Mouse (Mus musculus) liver, adult 2 months (tissue): Measurements from ENCODE around the gene Ccdc183. TPM values are rescaled to one million over a fixed set of nuclear protein-coding genes. Genes with fewer than 3 reads are reported as not detected.

ENCODE experiments used
- DNase-seq: peaks from one replicate; pipeline ENCODE4 v3.0.0-alpha.2; 2011; ENCODE audit warnings: low read depth, low spot score; ENCODE audit errors: extremely low read depth
- H3K27ac ChIP-seq: fragments of 200-500 bp; replicated peaks from 2 replicates; pipeline ENCODE4 v1.5.1; 2012; ENCODE audit warnings: low read depth, mild to moderate bottlenecking, control low read depth, inconsistent platforms, low read length; ENCODE audit not compliant: insufficient read depth
- H3K27me3 ChIP-seq: fragments of 200-500 bp; 2 replicates; pipeline ENCODE4 v1.6.1; 2012; ENCODE audit warnings: mild to moderate bottlenecking, moderate library complexity, low read length, inconsistent platforms; ENCODE audit not compliant: control insufficient read depth, insufficient read depth
- H3K36me3 ChIP-seq: fragments of 200-500 bp; 2 replicates; pipeline ENCODE4 v1.6.1; 2012; ENCODE audit warnings: low read length, inconsistent platforms; ENCODE audit not compliant: control insufficient read depth, insufficient read depth
- H3K4me1 ChIP-seq: fragments of 200-500 bp; 2 replicates; pipeline ENCODE4 v1.6.1; 2011; ENCODE audit warnings: low read length; ENCODE audit not compliant: control insufficient read depth, insufficient read depth
- H3K4me3 ChIP-seq: fragments of 200-500 bp; 2 replicates; pipeline ENCODE4 v1.5.1; 2011; ENCODE audit warnings: low read depth, mild to moderate bottlenecking, control low read depth, low read length, moderate library complexity; ENCODE audit not compliant: insufficient read depth
- H3K79me2 ChIP-seq: fragments of 200-500 bp; 2 replicates; pipeline ENCODE4 v1.6.1; 2012; ENCODE audit warnings: inconsistent platforms, mild to moderate bottlenecking, low read length, moderate library complexity; ENCODE audit not compliant: control insufficient read depth, insufficient read depth
- H3K9ac ChIP-seq: fragments of 200-500 bp; 2 replicates; pipeline ENCODE4 v1.6.1; 2012; ENCODE audit warnings: low read depth, mild to moderate bottlenecking, control low read depth, inconsistent platforms, low read length
- CTCF ChIP-seq: fragments of 200-500 bp; IDR thresholded peaks from 2 replicates; pipeline ENCODE4 v1.5.1; 2011; ENCODE audit warnings: low read depth, low read length, control low read depth
- POLR2A ChIP-seq: fragments of 200-500 bp; IDR thresholded peaks from 2 replicates; pipeline ENCODE4 v1.6.1; 2011; ENCODE audit warnings: low read length, control low read depth; ENCODE audit not compliant: insufficient read depth; ENCODE audit errors: extremely low read depth
- WGBS: fragments of 180-500 bp; shearing (Covaris S2); methylation state at CpG from one replicate; pipeline ENCODE4 v1.1.7; 2018; 5-methylcytosine and 5-hydroxymethylcytosine counted together
- polyA plus RNA-seq: library from polyadenylated mRNA; depleted of rRNA; stranded (reverse); fragments of >200 nt; gene quantifications from 2 replicates; pipeline ENCODE4 v1.2.3, GENCODE M21; 2012; rRNA removed
- total RNA-seq: library from RNA; depleted of rRNA; stranded (reverse); fragments of >200 nt; gene quantifications from 2 replicates; pipeline ENCODE4 v1.2.3, GENCODE M21; 2014; rRNA removed

Ccdc183 gene
- total and polyA plus RNA-seq, 2 experiments = under 0.01 to 0.06 TPM

GRCm38 (mm10) chr2:25560551-25560950, 56.9 kb downstream of the Ccdc183 start:
- TF ChIP-seq CTCF = no peak
- TF ChIP-seq POLR2A = no peak
- peaks cover 10% of the 10 kb centered on the region for H3K4me1 ChIP-seq
- peaks cover 19% of the 10 kb centered on the region for H3K79me2 ChIP-seq
- H3K27me3 ChIP-seq = no peaks in the 10 kb centered on the region
- no peak for DNase-seq
- WGBS = 91% methylated on average over 8 of the region's 8 CpGs
- H3K4me3 ChIP-seq = no peak overlapping the region
- H3K36me3 ChIP-seq = peaks cover 35% of the 10 kb centered on the region
- no peak overlapping the region for H3K9ac ChIP-seq
- no peak overlapping the region for H3K27ac ChIP-seq

- DNase-seq = peak; percentile 83
- peaks cover 19% of the 10 kb centered on the region for H3K79me2 ChIP-seq
- WGBS = 14% methylated on average over 6 of the region's 6 CpGs
- H3K36me3 ChIP-seq = peaks cover 35% of the 10 kb centered on the region
- H3K4me1 ChIP-seq = peaks cover 10% of the 10 kb centered on the region
- no peaks in the 10 kb centered on the region for H3K27me3 ChIP-seq
- peak overlapping the region; percentile 93 for H3K9ac ChIP-seq
- peak overlapping the region; percentile 70 for H3K4me3 ChIP-seq
- peak overlapping the region; percentile 94 for H3K27ac ChIP-seq
- TF ChIP-seq CTCF = no peak
- TF ChIP-seq POLR2A = no peak
Measured at GRCm38 (mm10) chr2:25558774-25559173, 58.7 kb downstream of the Ccdc183 start.

Other genes with a start within 250 kb of the Ccdc183 start
Only the 30 nearest of the 33 such genes appear.
- 0.87 and 0.92 TPM in 2 replicates for gene Entpd2, start 221.8 kb downstream of the Ccdc183 start, total RNA-seq
- gene Entpd2, start 221.8 kb downstream of the Ccdc183 start, polyA plus RNA-seq = 5.6 and 9.7 TPM in 2 replicates
- 1.7 and 3.6 TPM in 2 replicates for gene Npdc1, start 218.3 kb downstream of the Ccdc183 start, total RNA-seq
- gene Npdc1, start 218.3 kb downstream of the Ccdc183 start, polyA plus RNA-seq = 8.4 and 8.9 TPM in 2 replicates
- 0.13 TPM in 1 of 2 replicates, not detected in the other for gene Fut7, start 194.4 kb downstream of the Ccdc183 start, total RNA-seq
- 0.07 and 0.21 TPM in 2 replicates for gene Fut7, start 194.4 kb downstream of the Ccdc183 start, polyA plus RNA-seq
- gene Abca2, start 189.0 kb downstream of the Ccdc183 start, total RNA-seq = 11.1 and 13.4 TPM in 2 replicates
- gene Abca2, start 189.0 kb downstream of the Ccdc183 start, polyA plus RNA-seq = 40.9 and 48.7 TPM in 2 replicates
- gene Clic3, start 160.8 kb downstream of the Ccdc183 start, total RNA-seq = 0.18 and 0.54 TPM in 2 replicates
- 6.2 and 9.2 TPM in 2 replicates for gene Clic3, start 160.8 kb downstream of the Ccdc183 start, polyA plus RNA-seq
- gene Paxx, start 156.6 kb downstream of the Ccdc183 start, total RNA-seq = 30.6 and 36.8 TPM in 2 replicates
- gene Paxx, start 156.6 kb downstream of the Ccdc183 start, polyA plus RNA-seq = 173 and 181 TPM in 2 replicates
- gene Ptgds, start 147.6 kb downstream of the Ccdc183 start, total RNA-seq = 7.7 and 8.9 TPM in 2 replicates
- 18.7 and 40.2 TPM in 2 replicates for gene Ptgds, start 147.6 kb downstream of the Ccdc183 start, polyA plus RNA-seq
- 0.40 TPM in 1 of 2 replicates, not detected in the other for gene Lcn12, start 123.8 kb downstream of the Ccdc183 start, total RNA-seq
- 0.25 and 0.27 TPM in 2 replicates for gene Lcn12, start 123.8 kb downstream of the Ccdc183 start, polyA plus RNA-seq
- gene Fbxw5, start 116.9 kb downstream of the Ccdc183 start, total RNA-seq = 18.6 and 24.0 TPM in 2 replicates
- 18.8 and 19.4 TPM in 2 replicates for gene Fbxw5, start 116.9 kb downstream of the Ccdc183 start, polyA plus RNA-seq
- 589 and 721 TPM in 2 replicates for gene C8g, start 116.0 kb downstream of the Ccdc183 start, total RNA-seq
- gene C8g, start 116.0 kb downstream of the Ccdc183 start, polyA plus RNA-seq = 881 and 939 TPM in 2 replicates
- 4.0 and 5.2 TPM in 2 replicates for gene Traf2, start 70.7 kb downstream of the Ccdc183 start, total RNA-seq
- gene Traf2, start 70.7 kb downstream of the Ccdc183 start, polyA plus RNA-seq = 7.0 and 9.9 TPM in 2 replicates
- 206 and 247 TPM in 2 replicates for gene Edf1, start 59.8 kb downstream of the Ccdc183 start, total RNA-seq
- 153 and 186 TPM in 2 replicates for gene Edf1, start 59.8 kb downstream of the Ccdc183 start, polyA plus RNA-seq
- gene Mamdc4, start 42.8 kb downstream of the Ccdc183 start, total RNA-seq = 7.5 and 7.8 TPM in 2 replicates
- 1.5 and 2.0 TPM in 2 replicates for gene Mamdc4, start 42.8 kb downstream of the Ccdc183 start, polyA plus RNA-seq
- 6.7 and 8.2 TPM in 2 replicates for gene Phpt1, start 42.5 kb downstream of the Ccdc183 start, total RNA-seq
- 38.3 and 39.4 TPM in 2 replicates for gene Phpt1, start 42.5 kb downstream of the Ccdc183 start, polyA plus RNA-seq
- not detected in 2 replicates for gene Ajm1, start 35.9 kb downstream of the Ccdc183 start, total RNA-seq
- gene Ajm1, start 35.9 kb downstream of the Ccdc183 start, polyA plus RNA-seq = 0.06 and 0.07 TPM in 2 replicates
- gene Rabl6, start 9.2 kb downstream of the Ccdc183 start, total RNA-seq = 11.7 and 15.4 TPM in 2 replicates
- gene Rabl6, start 9.2 kb downstream of the Ccdc183 start, polyA plus RNA-seq = 20.6 and 29.6 TPM in 2 replicates
- 40.0 and 40.9 TPM in 2 replicates for gene Tmem141, start 4.3 kb upstream of the Ccdc183 start, total RNA-seq
- 28.5 and 30.9 TPM in 2 replicates for gene Tmem141, start 4.3 kb upstream of the Ccdc183 start, polyA plus RNA-seq
- 35.4 and 63.2 TPM in 2 replicates for gene Fcna, start 10.4 kb upstream of the Ccdc183 start, total RNA-seq
- 27.1 and 36.5 TPM in 2 replicates for gene Fcna, start 10.4 kb upstream of the Ccdc183 start, polyA plus RNA-seq
- not detected in 2 replicates for gene Lcn8, start 35.4 kb upstream of the Ccdc183 start, total RNA-seq
- not detected in 2 replicates for gene Lcn8, start 35.4 kb upstream of the Ccdc183 start, polyA plus RNA-seq
- not detected in 2 replicates for gene Lcn5, start 40.3 kb upstream of the Ccdc183 start, total RNA-seq
- not detected in 2 replicates for gene Lcn5, start 40.3 kb upstream of the Ccdc183 start, polyA plus RNA-seq
- gene Lcn6, start 59.1 kb upstream of the Ccdc183 start, total RNA-seq = not detected in 2 replicates
- gene Lcn6, start 59.1 kb upstream of the Ccdc183 start, polyA plus RNA-seq = not detected in 2 replicates
- gene Lcn10, start 65.0 kb upstream of the Ccdc183 start, total RNA-seq = not detected in 2 replicates
- gene Lcn10, start 65.0 kb upstream of the Ccdc183 start, polyA plus RNA-seq = not detected in 2 replicates
- not detected in 2 replicates for gene Obp2a, start 82.4 kb upstream of the Ccdc183 start, total RNA-seq
- not detected in 2 replicates for gene Obp2a, start 82.4 kb upstream of the Ccdc183 start, polyA plus RNA-seq
- 1.0 and 1.9 TPM in 2 replicates for gene Bmyc, start 89.1 kb upstream of the Ccdc183 start, total RNA-seq
- gene Bmyc, start 89.1 kb upstream of the Ccdc183 start, polyA plus RNA-seq = 4.7 and 6.8 TPM in 2 replicates
- not detected in 2 replicates for gene Obp2b, start 119.3 kb upstream of the Ccdc183 start, total RNA-seq
- gene Obp2b, start 119.3 kb upstream of the Ccdc183 start, polyA plus RNA-seq = not detected in 2 replicates
- gene Lcn3, start 147.9 kb upstream of the Ccdc183 start, total RNA-seq = not detected in 2 replicates
- not detected in 2 replicates for gene Lcn3, start 147.9 kb upstream of the Ccdc183 start, polyA plus RNA-seq
- gene Lcn11, start 159.3 kb upstream of the Ccdc183 start, total RNA-seq = not detected in 2 replicates
- gene Lcn11, start 159.3 kb upstream of the Ccdc183 start, polyA plus RNA-seq = not detected in 2 replicates
- gene Gm13539, start 164.6 kb upstream of the Ccdc183 start, total RNA-seq = not detected in 2 replicates
- not detected in 2 replicates for gene Gm13539, start 164.6 kb upstream of the Ccdc183 start, polyA plus RNA-seq
- gene Glt6d1, start 198.2 kb upstream of the Ccdc183 start, total RNA-seq = not detected in 2 replicates
- gene Glt6d1, start 198.2 kb upstream of the Ccdc183 start, polyA plus RNA-seq = not detected in 2 replicates
- gene Lcn9, start 205.5 kb upstream of the Ccdc183 start, total RNA-seq = not detected in 2 replicates
- gene Lcn9, start 205.5 kb upstream of the Ccdc183 start, polyA plus RNA-seq = not detected in 2 replicates